8 mouse cellular contexts compared by ENCODE assay signal in the genomic region with DNA sequence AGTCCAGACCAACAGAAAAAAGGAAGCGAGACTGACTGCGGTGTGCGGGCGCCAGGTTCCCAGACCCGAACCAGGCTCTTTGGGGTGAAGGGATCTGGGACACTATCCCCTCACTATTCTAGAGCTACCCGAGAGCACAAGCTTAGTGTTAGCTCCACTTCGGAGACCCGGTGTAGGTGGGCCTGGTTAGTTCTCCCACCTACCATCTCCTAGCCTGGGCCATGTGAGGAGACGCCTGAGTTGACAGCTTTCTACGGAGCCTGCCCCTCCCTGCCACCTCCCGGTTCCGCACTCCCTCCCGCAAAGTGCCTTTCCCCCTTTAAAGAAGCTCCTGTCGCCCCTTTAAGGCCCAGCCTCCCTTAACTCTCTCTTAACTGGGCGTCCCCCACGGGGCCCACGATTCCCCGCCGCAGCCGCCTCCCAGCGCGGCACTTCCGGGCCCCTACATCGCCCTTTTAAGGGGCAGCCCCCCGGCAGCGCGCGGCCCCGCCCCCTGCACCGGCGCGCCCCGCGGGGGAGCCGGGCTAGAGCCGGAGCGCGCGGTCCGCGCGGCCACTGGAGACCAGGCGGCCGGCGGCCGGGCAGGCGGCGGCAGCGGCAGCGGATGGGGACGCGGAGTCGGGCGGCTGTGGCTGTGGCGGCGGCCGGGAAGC. TPM values are rescaled to one million over a fixed set of nuclear protein-coding genes. Genes with fewer than 3 reads are reported as not detected.
DNase-seq lines count a peak whose midpoint lies in the region; ATAC-seq and TF ChIP-seq lines count a peak whose summit lies in the region.

A gene (plus strand): TSS at position 527 of the 653 bp plus-strand sequence.

- H3K4me3 ChIP-seq in hindbrain, embryonic 15.5 days, result peak within 1 kb of the TSS; percentile 83
- peak within 1 kb of the TSS; percentile 92 for H3K4me3 ChIP-seq in left cerebral cortex, adult 2 months
- H3K4me3 ChIP-seq in macrophage (ENCODE audit: inconsistent target), result peak within 1 kb of the TSS; percentile 27

- no peaks in the 10 kb centered on the region for H3K79me2 ChIP-seq in macrophage (ENCODE audit: inconsistent target)

- DNase-seq in ZHBTc4 (ENCODE audit: low read depth, low spot score), result peak; percentile 84
- DNase-seq in cerebellum, postnatal 36 days, result peak; percentile 86 to 92
- DNase-seq in gastrocnemius, adult 18-20 months (ENCODE audit: low spot score), result peak; percentile 91
- DNase-seq in left cerebral cortex, adult 2 months (ENCODE audit: extremely low spot score in 1 of 2, low spot score in 2 of 2), result peak; percentile 92 to 93
- DNase-seq in right cerebral cortex, adult 18-20 months, result peak; percentile 93
- peak; percentile 92 for DNase-seq in urinary bladder, adult 2 months (ENCODE audit: low spot score)

- H3K27ac ChIP-seq in hindbrain, embryonic 15.5 days (replicated peaks), result peak within 1 kb of the TSS; percentile 73
- H3K27ac ChIP-seq in left cerebral cortex, adult 2 months, result peak within 1 kb of the TSS; percentile 73
- H3K27ac ChIP-seq in macrophage, result no peak within 1 kb of the TSS

- peak; percentile 92 for ATAC-seq in hindbrain, embryonic 15.5 days (ENCODE audit: low FRiP score, low read depth)

- under 1% methylated on average over 56 of the region's 57 CpGs for WGBS in hindbrain, embryonic 15.5 days
- under 1% methylated on average over 35 of the region's 57 CpGs for WGBS in macrophage (ENCODE audit: missing documents)

- no peaks in the 10 kb centered on the region for H3K36me3 ChIP-seq in hindbrain, embryonic 15.5 days
- H3K36me3 ChIP-seq in macrophage (ENCODE audit: inconsistent target), result no peaks in the 10 kb centered on the region

- H3K27me3 ChIP-seq in hindbrain, embryonic 15.5 days, result peaks cover 13% of the 10 kb centered on the region; the same call in 1 of the 2 replicates

- intact Hi-C loops in left cerebral cortex, adult 2 months (cut with DNase I), result loop anchor here (1.0 to 5.0 kb wide), 3 partner anchors 19 to 117 kb away; a partner anchor contains a TSS

- H3K9me3 ChIP-seq in hindbrain, embryonic 15.5 days, result no peaks in the 10 kb centered on the region

- H3K4me1 ChIP-seq in hindbrain, embryonic 15.5 days (replicated peaks), result peaks cover 56% of the 10 kb centered on the region

- H3K9ac ChIP-seq in hindbrain, embryonic 15.5 days, result peak within 1 kb of the TSS; percentile 88

- TF ChIP-seq CTCF in left cerebral cortex, adult 2 months (IDR thresholded peaks at IDR 0.05), result no peak

- H3K4me2 ChIP-seq in hindbrain, embryonic 15.5 days, result peak within 1 kb of the TSS; percentile 93

RNA-seq across cellular contexts. Expression of the gene that starts here (rescaled TPM):
- total RNA-seq in gastrocnemius, adult 18-20 months (2021), result 1 to 10 TPM; 5.3 TPM
- 18.9 and 20.6 TPM in 2 replicates for polyA plus RNA-seq in hindbrain, embryonic 15.5 days (2015; fragmentation: Nextera tagmentation; extraction: Ambion mirVana)
- 10 to 100 TPM; 42.7 to 47.9 TPM for total RNA-seq in left cerebral cortex, adult 2 months (2021)
- 1 to 10 TPM in 19 of 26 experiments, under 1 TPM in 7; 0.61 to 6.5 (median 2.3) TPM for total RNA-seq in macrophage (2018; cell fraction: chromatin; rRNA removed)
- 10 to 100 TPM in 10 of 26 experiments, 1 to 10 TPM in 16; 5.9 to 13.4 (median 9.3) TPM for total RNA-seq in macrophage (2018; cell fraction: cytosol; rRNA removed)
- total RNA-seq in macrophage (2018; cell fraction: nucleus; rRNA removed), result 10 to 100 TPM in 5 of 26 experiments, 1 to 10 TPM in 21; 2.3 to 14.3 (median 5.9) TPM
- polyA plus RNA-seq in macrophage (2018), result 5.4 to 9.2 TPM (median 8.2 TPM) in 3 replicates
- 35.9 and 38.5 TPM in 2 replicates for polyA plus RNA-seq in urinary bladder, adult 2 months (2012; rRNA removed)

Comparison
In these comparisons a context has a peak if more than half of its experiments do, and no peak if none do; other contexts are left out.
1. RNA of the gene that starts here (total RNA-seq): 42.7 to 47.9 TPM in left cerebral cortex, adult 2 months; 5.3 TPM in gastrocnemius, adult 18-20 months; every median in the first group is over 4 times any median in the second.
2. H3K4me3 ChIP-seq: peak in every context shown above with its lines; median percentile 92 in left cerebral cortex, adult 2 months; 83 in hindbrain, embryonic 15.5 days; 27 in macrophage.
3. Peak in every context shown above with its lines, with median percentiles within 50 percentile points of each other: DNase-seq.